Mouse (Mus musculus) heart, postnatal 25 days (tissue): ENCODE results near the gene Tnfsf13. TPM values are rescaled to one million over a fixed set of nuclear protein-coding genes. Genes with fewer than 3 reads are reported as not detected.
"Not testable (repeated sequence)": the region's sequence is repeated elsewhere in the genome, so short reads cannot be mapped to it uniquely, and the experiment has no call there.

ENCODE experiments used
- DNase-seq: peaks from one replicate; pipeline ENCODE4 v3.0.0; 2022; ENCODE audit warnings: low spot score
- intact Hi-C: fragments of 180-260 bp; cut with DNase I; formaldehyde crosslinking; loops from one replicate; pipeline ENCODE4 v1.15.1; 2025
- total RNA-seq, 2 experiments: library from RNA; stranded (reverse); gene quantifications; 2 replicates each; pipeline ENCODE4 v1.2.3; 2021

The Tnfsf13 gene
- total RNA-seq, 2 experiments from 2014 or later, result 1.6 to 2.1 TPM

DNA sequence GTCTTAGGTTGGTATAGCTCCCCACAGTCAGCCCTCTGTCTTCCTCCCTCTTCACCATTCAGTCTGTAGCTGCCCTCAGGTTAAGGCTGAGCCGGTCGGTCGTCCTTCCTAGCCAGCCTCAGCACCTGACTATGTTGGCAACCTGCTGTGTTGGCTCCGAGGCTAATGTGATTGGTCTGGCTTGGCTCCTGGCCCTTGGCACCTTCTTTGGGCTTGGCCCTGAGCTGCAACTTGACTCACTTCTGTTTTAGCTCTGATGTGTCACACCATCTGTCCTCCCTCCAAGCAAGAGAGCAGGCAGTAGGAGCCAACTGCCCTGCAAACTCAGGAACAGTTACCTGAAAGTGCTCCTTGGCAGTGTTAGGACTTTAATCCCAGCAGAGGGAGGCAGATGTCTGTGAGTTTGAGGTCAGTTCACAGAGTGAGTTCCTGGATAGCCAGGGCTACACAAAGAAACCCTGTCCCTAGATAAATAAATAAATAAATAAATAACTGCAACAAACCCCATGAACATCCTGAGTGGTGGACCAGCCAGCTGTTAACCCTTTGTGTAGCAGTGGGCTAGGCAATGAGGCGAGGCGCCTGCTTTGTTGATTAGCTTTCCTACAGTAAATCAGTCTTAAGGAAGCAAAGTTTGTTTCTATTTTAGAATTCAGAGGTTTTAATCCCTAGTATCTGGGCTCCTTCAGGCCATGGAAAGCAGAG is 21.3 kb upstream of the Tnfsf13 start:
- DNase-seq, result peak; percentile 59
- intact Hi-C loops, result no loop called here

DNA sequence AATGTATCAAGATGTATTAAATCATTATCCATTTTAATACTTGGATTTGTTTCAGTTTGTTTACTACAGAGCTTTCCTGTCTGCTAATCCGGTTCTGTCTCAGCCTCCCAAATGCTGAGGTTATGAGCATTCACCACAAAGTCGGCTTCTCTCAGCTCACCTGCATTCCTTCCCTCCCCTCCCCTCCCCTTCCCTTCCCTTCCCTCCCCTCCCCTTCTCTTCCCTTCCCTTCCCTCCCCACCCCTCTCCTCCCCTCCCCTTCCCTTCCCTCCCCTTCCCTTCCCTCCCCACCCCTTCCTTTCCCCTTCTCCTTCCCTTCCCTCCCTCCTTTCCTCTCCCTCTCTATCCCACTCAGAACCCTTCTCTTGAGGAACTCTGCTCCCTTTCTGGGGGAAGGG is 19.0 kb upstream of the Tnfsf13 start:
- intact Hi-C loops, result no loop called here
- DNase-seq, result no peak

DNA sequence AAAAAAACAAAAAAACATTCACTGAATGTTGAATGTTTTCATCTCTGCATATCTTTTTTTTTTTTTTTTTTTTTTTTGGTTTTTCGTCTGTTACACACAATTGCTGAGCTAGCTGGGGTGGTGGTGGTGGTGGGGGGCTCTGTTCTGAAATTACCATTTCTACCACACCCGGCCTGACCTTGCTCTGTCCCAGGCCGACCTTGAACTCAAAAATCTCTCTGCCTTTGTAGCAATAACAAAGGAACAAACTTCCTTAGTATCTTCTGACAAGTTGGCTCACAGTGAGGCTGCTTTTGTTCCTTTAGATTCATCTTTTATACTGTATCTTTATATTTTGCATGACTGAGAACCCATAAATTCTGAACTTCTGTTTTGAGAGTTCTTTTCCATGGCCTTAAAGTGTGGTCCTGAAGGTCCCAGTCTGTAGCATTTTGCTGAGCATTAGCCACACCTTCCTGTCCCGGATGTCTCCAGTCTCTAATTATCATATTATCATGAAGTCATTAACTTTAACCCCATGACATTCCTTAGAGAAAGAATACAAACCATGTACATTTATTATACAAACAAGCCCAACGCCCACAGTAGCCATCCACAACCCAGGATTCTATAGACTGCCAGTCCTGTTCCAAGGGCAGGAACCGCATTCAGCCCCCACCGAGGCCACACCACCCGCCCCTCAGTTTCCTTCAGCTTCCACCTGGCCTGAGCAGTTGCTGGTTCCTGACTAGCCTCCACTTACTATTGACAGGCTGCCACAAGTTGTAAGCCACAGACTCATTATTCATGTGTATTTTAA is 18.4 kb upstream of the Tnfsf13 start:
- intact Hi-C loops, result no loop called here
- no peak for DNase-seq

DNA sequence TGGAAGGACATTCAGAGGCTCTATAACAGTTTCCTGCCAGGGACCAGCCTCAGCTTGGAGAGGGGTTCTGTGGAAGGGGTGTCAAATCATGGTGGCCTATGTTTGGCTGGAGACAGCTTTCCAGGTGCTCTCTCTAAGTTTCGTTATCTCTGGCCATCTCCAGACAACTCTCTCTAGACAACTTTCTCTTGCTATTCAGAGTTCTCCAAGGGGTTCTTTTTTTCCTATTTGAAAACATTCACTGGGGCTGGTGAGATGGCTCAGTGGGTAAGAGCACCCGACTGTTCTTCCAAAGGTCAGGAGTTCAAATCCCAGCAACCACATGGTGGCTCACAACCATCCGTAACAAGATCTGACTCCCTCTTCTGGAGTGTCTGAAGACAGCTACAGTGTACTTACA is 17.8 kb upstream of the Tnfsf13 start:
- DNase-seq, intact Hi-C loops: not testable (repeated sequence)

DNA sequence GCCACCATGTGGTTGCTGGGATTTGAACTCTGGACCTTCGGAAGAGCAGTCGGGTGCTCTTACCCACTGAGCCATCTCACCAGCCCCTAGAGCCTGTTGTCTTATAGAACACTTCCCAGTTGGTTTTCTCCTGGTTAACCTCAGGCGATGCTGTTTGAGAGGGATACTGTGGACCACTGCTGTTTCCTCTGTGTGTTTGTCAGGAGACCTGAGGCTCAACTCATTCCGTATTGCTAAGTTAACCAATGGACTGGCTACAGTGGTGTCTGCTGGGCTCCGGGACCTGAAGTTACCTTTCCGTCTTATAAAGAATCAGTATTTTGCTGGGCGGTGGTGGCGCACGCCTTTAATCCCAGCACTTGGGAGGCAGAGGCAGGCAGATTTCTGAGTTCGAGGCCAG is 17.3 kb upstream of the Tnfsf13 start:
- DNase-seq, intact Hi-C loops: not testable (repeated sequence)

DNA sequence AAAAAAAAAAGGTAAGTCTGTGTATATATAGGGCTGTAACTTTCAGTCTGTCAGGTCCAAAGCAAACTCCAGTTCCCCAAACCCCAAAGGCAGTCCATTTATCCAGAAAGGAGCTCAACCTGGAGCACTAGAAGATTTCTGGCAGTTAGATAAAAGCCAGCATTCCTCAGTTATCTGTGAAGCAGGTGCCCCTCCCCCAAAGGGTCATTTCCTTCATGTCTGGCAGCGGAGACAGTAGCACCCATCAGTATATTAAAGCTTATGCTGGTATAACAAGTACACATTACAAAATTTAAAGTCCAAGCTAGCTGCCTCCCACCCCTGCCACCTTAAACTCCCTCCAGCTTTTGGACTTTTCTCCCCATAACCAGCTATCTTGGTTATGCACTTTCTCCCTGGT is 14.0 kb upstream of the Tnfsf13 start:
- intact Hi-C loops, result loop anchor here (5.0 kb wide), 1 partner anchor 98 kb away; the partner anchor contains the start of gene Chrnb1
- DNase-seq, result no peak

DNA sequence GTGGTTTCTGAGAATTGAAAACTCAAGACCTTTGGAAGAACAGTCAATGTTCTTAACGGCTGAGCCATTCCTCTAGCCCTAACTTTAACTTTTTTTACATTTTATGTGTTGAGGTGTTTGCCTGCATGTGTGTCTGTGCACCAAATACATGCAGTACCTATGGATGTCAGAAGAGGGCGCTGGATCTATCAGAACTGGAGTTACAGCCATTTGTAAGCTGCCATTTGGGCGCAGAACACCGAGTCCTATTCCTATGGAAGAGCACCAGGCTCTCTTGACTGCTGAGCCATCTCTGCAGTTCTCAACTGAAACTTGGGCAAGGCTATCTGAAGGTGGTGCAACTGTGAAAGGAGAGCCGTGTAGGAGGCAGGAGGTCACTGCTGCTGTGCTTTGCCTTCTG is 13.0 kb upstream of the Tnfsf13 start:
- intact Hi-C loops, result loop anchor here (5.0 kb wide), 1 partner anchor 99 kb away; the partner anchor contains the start of gene Chrnb1

DNA sequence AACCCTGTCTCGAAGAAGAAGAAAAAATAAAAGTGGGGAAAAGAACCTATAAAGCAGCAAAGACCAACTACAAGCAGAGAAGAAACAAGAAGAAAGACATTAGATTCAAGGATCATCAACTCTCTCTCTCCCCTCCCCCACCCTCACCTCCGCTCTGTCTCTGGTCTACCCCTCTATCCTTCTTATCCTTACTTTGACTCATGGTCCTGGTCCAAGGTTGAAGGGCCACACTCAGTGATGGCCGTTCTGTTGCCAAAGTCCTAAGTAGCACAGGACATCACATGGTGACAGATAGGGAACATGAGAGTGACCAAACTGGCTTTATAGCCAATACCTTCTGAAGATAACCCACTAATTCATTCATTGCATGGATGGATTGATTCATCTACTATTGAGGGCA is 11.8 kb upstream of the Tnfsf13 start:
- intact Hi-C loops, result loop anchor here (5.0 kb wide), 1 partner anchor 100 kb away; the partner anchor contains the start of gene Chrnb1

More for the DNA sequence above, 13.0 kb upstream of the Tnfsf13 start:
- no peak for DNase-seq

DNA sequence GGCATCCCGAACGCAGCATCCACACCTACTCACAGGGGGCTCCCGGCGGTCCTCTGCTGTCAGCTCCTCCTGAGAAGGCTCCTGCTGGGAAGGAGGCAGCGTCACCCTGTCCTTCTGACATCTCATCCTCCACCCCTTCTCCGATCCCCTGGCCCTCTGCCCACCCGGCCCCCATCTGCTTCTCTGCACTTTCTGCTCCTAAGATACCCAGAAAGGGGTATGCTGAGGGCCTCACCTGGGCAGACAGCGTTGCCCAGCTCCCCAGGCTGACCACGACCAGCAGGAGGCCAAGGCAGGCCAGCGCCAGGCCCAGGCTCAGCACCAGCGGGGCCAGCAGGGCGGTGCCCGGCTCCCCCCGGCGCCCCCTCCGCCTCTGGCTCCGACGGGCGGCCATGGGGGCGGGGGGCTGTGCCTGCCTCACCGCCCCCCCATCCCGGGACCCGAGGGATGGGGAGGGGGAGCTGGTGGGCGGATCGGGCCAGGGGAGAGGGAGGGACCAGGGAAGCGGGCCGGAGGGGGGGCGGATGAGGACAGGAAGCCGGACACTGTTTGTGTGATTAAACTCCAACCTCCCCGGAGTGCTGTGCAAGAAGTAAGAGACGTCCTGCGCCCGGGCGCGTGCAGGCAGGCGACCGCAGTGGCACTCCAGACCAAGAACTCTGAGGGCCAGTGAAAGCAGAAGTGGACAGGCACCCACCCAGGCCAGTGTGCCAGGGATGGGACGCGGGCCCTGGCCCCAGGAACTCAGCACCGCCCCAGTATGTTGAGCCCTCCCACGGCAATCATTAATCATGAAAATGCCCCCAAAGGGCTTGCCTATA is 10.0 kb upstream of the Tnfsf13 start, which contains the start of the genes Tnfsf12 and Tnfsfm13:
TSS of gene Tnfsf12 (minus strand) at position 489 of the 821 bp plus-strand sequence.
TSS of gene Tnfsfm13 (minus strand) at position 738 of the 821 bp plus-strand sequence.
- peak; percentile 85 for DNase-seq
- intact Hi-C loops, result loop anchor here (5.0 kb wide), 1 partner anchor 102 kb away; the partner anchor contains the start of gene Chrnb1

More for the DNA sequence above, 11.8 kb upstream of the Tnfsf13 start:
- no peak for DNase-seq

DNA sequence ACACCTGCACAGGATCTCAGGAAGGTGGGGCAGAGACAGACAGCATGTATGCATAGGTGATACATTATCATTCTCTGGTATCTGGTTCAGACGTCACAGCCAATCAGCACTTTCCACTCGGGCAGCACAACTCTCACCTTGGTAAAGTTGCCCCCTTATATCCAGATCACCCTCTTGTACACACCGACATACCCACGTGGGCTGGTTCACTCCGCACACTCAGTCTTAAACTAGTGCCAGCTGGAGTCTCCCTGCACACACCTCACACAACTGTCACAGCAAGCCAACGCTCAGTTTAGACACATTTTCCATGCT is 9.4 kb upstream of the Tnfsf13 start:
- intact Hi-C loops, result loop anchor here (5.0 kb wide), 1 partner anchor 102 kb away; the partner anchor contains the start of gene Chrnb1
- no peak for DNase-seq

DNA sequence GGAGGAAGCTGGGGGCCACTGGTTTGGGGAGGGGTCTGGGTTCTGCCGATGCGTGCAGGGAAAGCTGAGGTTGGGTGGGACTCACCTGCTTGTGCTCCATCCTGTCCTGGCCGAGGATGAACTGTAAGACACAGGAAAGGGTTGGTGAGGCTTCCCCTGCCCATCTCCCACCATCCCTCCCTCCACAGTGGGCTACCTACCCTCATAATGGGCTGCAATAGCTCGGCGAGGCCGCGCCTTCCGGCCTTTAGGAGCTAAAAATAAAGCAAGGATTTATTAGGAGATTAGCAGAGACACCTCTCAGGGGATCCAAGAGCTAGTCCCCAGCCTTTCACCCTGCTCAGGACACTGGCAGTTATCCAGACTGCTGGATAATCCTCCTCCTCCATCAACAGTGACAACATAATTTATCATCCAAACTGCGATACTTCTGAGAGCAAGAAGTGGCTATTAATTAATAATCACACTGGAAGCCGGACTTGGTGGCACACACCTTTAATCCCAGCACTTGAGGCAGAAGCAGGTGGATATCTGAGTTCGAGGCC is 7.9 kb upstream of the Tnfsf13 start:
- intact Hi-C loops, result no loop called here
- no peak for DNase-seq

DNA sequence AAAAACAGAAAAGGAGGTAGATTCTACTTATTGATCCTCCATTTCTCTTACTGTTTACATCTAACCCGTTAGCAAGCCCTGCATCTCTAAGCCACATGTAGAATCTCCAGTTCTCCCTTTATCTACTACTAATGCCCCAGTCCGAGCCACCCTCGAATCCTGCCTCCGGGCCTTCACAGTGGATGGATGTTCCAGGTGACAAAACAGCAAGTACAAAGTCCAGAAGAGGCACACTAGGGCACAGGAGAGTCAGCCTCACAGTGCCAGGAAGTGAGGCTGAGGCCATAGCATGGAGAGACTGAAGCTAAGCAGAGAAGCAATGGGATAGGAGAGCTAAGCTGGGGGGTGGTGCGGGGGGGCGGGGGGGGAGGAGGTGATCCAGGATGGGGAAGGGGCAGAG is 7.3 kb upstream of the Tnfsf13 start:
- no peak for DNase-seq
- intact Hi-C loops, result no loop called here

DNA sequence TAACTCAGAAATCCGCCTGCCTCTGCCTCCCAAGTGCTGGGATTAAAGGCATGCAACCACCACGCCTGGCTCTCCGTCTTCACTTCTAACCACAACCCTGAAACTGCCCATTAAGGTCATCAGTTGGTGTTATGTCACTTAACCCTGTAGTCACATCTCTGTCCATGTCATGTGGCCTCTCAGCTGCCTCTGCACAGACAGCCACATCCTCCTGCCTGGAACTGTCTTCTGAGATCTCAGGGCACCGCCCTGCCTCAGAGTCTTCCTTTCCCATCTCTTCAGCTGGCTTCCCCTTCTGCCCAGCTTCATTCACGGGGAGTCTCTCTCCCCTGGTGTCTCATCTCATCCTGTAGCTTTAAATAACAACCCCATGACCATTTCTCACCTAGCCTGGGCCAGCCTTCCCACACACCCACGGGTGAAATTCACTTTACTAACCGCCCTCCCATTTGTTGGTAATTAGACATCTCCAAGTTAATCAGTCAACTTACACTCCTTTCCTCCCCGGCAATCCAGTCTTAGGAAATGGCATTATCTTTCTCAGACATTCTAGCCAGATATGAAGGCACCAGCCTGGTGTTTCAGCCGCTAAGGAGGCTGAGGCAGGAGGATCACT is 6.7 kb upstream of the Tnfsf13 start:
- DNase-seq, result no peak
- intact Hi-C loops, result no loop called here

DNA sequence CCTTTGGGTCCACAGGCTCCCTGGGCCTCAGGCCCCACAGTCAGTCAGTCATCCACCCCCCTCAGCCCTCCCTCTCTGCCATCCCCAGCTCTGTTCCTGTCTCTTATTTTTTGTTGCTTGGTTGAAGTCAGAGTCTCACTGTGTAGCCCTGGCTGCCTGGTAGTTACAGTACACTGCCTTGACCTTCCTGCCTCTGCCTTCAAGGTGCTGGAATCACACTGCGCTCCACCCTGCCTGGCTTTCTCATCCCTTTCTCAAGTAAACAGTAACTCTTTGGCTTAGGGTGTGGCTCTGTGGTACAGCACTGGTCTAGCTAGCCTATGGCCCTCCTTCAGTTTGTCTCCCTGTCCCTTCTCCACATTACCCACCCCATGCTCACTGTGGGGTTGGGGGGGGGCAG is 4.3 kb upstream of the Tnfsf13 start:
- intact Hi-C loops, result loop anchor here (10.0 kb wide), 1 partner anchor 185 kb away; the partner anchor contains the start of gene Tmem95
- DNase-seq, result no peak

DNA sequence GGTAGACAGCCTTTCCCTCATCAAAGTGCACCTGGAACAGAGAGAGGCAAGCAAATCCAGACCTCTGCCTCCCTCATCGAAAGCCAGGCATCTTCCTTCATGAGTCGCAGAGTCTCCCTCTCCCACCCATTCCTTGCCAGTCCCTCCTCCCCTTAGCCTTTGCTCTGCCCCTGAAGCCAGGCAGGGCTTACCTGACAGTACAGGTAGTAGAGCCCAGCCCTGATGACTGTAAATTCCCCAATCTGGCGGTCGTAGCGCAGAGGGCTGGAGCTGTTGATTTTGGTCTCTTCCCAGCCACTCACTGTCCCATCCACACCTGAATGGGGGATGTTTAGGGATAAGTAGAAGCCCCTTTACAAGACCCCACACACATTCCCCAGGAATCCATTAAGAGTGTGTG is 1.5 kb upstream of the Tnfsf13 start:
- intact Hi-C loops, result loop anchor here (10.0 kb wide), 1 partner anchor 188 kb away; the partner anchor contains the start of gene Tmem95
- no peak for DNase-seq

DNA sequence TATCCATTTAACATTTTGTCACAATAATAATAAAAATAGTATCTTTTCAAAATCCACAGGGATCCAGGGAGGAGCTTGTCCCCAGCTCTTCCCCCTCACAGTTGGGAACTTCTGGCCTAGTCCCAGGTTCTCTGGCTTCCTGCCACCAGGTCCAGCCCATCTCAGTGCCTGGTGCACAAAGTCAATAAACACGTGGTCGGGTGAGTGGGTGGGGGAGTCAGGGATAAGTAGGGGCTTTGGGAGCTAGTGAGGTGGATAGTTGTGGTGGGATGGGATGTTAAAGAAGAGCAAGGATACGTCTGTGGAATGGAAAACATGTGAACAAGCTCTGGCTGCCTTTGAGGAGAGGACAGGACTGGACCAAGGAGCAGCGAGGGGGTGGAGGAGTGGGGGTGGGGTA is 793 bp upstream of the Tnfsf13 start:
- intact Hi-C loops, result loop anchor here (10.0 kb wide), 1 partner anchor 188 kb away; the partner anchor contains the start of gene Tmem95
- DNase-seq, result peak; percentile 81

DNA sequence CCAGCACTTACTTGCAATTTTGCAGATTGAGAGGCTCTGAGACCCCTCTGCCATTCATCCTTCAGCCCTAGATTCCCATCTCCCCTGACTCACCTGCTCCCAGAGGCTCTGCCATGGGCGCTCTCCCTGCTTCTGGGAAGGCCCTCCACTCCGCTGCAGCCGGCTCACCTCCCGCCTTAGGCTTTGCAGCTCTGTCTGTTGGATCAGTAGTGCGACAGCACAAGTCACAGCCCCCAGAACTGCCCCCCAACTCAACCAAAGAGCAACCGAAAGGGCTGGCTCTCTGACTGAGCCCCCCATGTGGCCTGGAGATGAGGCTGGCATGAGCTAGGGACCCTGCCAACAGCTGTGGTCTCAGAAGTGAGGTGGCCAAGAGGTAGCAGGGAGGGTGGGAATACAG is 648 bp downstream of the Tnfsf13 start:
- intact Hi-C loops, result loop anchor here (5.0 to 10.0 kb wide), 2 partner anchors 190 to 232 kb away; partner anchors contain the start of gene Tmem95
- DNase-seq, result no peak

DNA sequence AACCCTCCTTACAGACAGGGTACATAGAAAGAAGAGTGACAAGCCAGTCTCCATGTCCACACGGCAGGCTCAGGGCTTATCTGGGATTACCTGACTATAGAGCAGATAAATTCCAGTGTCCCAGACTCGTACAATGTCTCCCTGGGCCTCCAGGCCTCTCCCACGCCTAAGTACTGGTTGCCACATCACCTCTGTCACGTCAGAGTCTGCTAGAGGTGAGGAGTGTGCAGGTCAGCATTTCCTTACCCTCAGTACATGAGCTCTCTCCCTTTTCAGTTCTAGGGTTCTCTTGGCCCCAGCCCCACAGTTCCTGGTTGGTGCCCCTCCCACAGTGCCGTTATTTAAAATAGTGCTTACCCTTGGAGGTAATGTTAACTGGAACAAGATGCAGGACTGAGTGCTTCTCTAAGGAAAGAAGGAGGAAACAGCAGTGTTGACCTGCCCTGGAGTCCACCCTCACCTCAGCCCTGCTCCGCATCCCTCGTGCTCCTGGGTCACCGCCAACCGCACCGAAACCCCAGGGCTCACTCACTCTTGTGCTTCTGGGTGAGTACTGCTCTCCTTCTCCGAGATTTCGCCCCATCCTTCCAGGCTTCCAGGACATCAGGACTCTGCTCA is 1.3 kb downstream of the Tnfsf13 start:
- intact Hi-C loops, result loop anchor here (5.0 to 10.0 kb wide), 2 partner anchors 191 to 233 kb away; partner anchors contain the start of gene Tmem95

More for the DNA sequence above, 1.3 kb downstream of the Tnfsf13 start:
- no peak for DNase-seq
